Mouse (Mus musculus) heart, embryonic 16.5 days (tissue): ENCODE measurements around the gene Prkcb. TPM values are rescaled to one million over a fixed set of nuclear protein-coding genes. Genes with fewer than 3 reads are reported as not detected.

ENCODE experiments used
- ATAC-seq: fragments of 200-750 bp; cut with Nextera tagmentation; replicated peaks from 2 replicates; pipeline ENCODE4 v1.8.0; 2017; ENCODE audit warnings: moderate number of reproducible peaks; ENCODE audit not compliant: insufficient read depth, low FRiP score; ENCODE audit errors: extremely low read depth
- H3K27ac ChIP-seq: fragments of 300-500 bp; sonication (generic); 2 replicates; pipeline ENCODE4 v1.5.1; 2014; ENCODE audit warnings: mild to moderate bottlenecking, low read length, control low read depth, moderate library complexity
- H3K27me3 ChIP-seq: fragments of 300-500 bp; sonication (generic); 2 replicates; pipeline ENCODE4 v1.6.1; 2014; ENCODE audit warnings: low read length, mixed read lengths; ENCODE audit not compliant: control insufficient read depth, insufficient read depth
- H3K36me3 ChIP-seq: fragments of 300-500 bp; sonication (generic); 2 replicates; pipeline ENCODE4 v1.6.1; 2014; ENCODE audit not compliant: control insufficient read depth, insufficient read depth
- H3K4me1 ChIP-seq: fragments of 300-500 bp; sonication (generic); 2 replicates; pipeline ENCODE4 v1.6.1; 2014; ENCODE audit warnings: low read length, mixed read lengths; ENCODE audit not compliant: control insufficient read depth, insufficient read depth
- H3K4me2 ChIP-seq: fragments of 300-500 bp; sonication (generic); 2 replicates; pipeline ENCODE4 v1.6.1; 2014; ENCODE audit warnings: low read depth, mild to moderate bottlenecking, control low read depth, low read length
- H3K4me3 ChIP-seq: fragments of 300-500 bp; sonication (generic); 2 replicates; pipeline ENCODE4 v1.5.1; 2014; ENCODE audit warnings: mild to moderate bottlenecking, control low read depth, low read length
- H3K9ac ChIP-seq: fragments of 300-500 bp; sonication (generic); 2 replicates; pipeline ENCODE4 v1.6.1; 2014; ENCODE audit warnings: low read length, control low read depth
- H3K9me3 ChIP-seq: fragments of 300-500 bp; sonication (generic); replicated peaks from 2 replicates; pipeline ENCODE4 v1.6.1; 2016; ENCODE audit warnings: low read length; ENCODE audit not compliant: control insufficient read depth
- WGBS: fragments of 180-500 bp; shearing (Covaris S2); extraction: QIAGEN DNeasy Blood & Tissue Kit; methylation state at CpG from one replicate; pipeline ENCODE4 v1.1.7; 2014; 5-methylcytosine and 5-hydroxymethylcytosine counted together
- polyA plus RNA-seq: library from polyadenylated mRNA; unstranded; fragments of >200 nt; fragmentation: Nextera tagmentation; extraction: Ambion mirVana; gene quantifications from 2 replicates; pipeline ENCODE4 v1.2.1, GENCODE M21; 2015

The Prkcb gene
- polyA plus RNA-seq, 1 experiment from 2014 or later: 12.0 TPM

GRCm38 (mm10) chr7:122404571-122405393 is 116.2 kb downstream of the Prkcb start:
- H3K4me2 ChIP-seq: peak overlapping the region; percentile 57
- WGBS: 3% methylated on average over 21 of the region's 21 CpGs
- no peaks in the 10 kb centered on the region for H3K9me3 ChIP-seq
- H3K9ac ChIP-seq: peak overlapping the region; percentile 60
- no peaks in the 10 kb centered on the region for H3K27me3 ChIP-seq
- H3K4me1 ChIP-seq: peaks cover 13% of the 10 kb centered on the region
- H3K36me3 ChIP-seq: no peaks in the 10 kb centered on the region
- ATAC-seq: peak; percentile 79
- H3K4me3 ChIP-seq: peak overlapping the region; percentile 22
- H3K27ac ChIP-seq: peak overlapping the region; percentile 41

- Histone ChIP-seq H3K36me3 (no peaks in the 10 kb centered on the region), H3K9ac (no peak overlapping the region), H3K4me3 (no peak overlapping the region), H3K9me3 (no peaks in the 10 kb centered on the region), H3K4me1 (peaks cover 13% of the 10 kb centered on the region), H3K27ac (no peak overlapping the region), H3K27me3 (no peaks in the 10 kb centered on the region), H3K4me2 (no peak overlapping the region)
- WGBS: 60% methylated on average over 13 of the region's 13 CpGs
- ATAC-seq: no peak
Measured at GRCm38 (mm10) chr7:122406625-122407024, 118.1 kb downstream of the Prkcb start.

DNA sequence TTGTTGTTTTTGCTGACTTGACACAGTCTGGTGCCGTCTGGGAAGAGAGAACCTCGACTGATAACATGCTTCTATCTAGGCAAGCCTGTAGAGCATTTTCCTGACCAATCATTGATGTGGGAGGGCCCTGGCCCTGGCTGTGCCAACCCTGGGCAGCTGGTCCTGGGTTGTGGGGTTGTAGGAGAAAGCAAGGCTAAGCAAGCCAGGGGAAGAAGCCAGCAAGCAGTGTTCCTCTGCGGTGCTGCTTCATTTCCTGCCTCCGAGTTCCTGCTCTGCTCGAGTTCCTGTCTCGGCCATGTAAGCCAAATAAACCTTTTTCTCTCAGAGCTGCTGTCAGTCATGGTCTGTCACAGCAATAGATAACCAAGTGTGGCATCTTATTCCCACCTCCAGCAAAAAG is 121.4 kb downstream of the Prkcb start:
- ATAC-seq: no peak
- H3K27ac ChIP-seq: no peak overlapping the region
- H3K9ac ChIP-seq: no peak overlapping the region
- no peaks in the 10 kb centered on the region for H3K27me3 ChIP-seq
- H3K4me3 ChIP-seq: no peak overlapping the region
- peaks cover 4% of the 10 kb centered on the region for H3K4me1 ChIP-seq
- H3K36me3 ChIP-seq: no peaks in the 10 kb centered on the region
- H3K9me3 ChIP-seq: no peaks in the 10 kb centered on the region
- 52% methylated on average over 6 of the region's 6 CpGs for WGBS
- H3K4me2 ChIP-seq: no peak overlapping the region

GRCm38 (mm10) chr7:122410873-122411272 is 122.3 kb downstream of the Prkcb start:
- Histone ChIP-seq H3K4me1 (no peaks in the 10 kb centered on the region), H3K9me3 (no peaks in the 10 kb centered on the region), H3K27me3 (no peaks in the 10 kb centered on the region), H3K4me3 (no peak overlapping the region), H3K36me3 (no peaks in the 10 kb centered on the region), H3K9ac (no peak overlapping the region), H3K27ac (no peak overlapping the region), H3K4me2 (no peak overlapping the region)
- 82% methylated on average over 3 of the region's 3 CpGs for WGBS
- no peak for ATAC-seq

GRCm38 (mm10) chr7:122413231-122413630 is 124.7 kb downstream of the Prkcb start:
- Histone ChIP-seq H3K9me3 (no peaks in the 10 kb centered on the region), H3K4me3 (no peak overlapping the region), H3K9ac (no peak overlapping the region), H3K4me2 (no peak overlapping the region), H3K4me1 (no peaks in the 10 kb centered on the region), H3K36me3 (no peaks in the 10 kb centered on the region), H3K27me3 (no peaks in the 10 kb centered on the region), H3K27ac (no peak overlapping the region)
- no peak for ATAC-seq
- 78% methylated on average over 6 of the region's 6 CpGs for WGBS

- Histone ChIP-seq H3K36me3 (no peaks in the 10 kb centered on the region), H3K9ac (no peak overlapping the region), H3K4me1 (no peaks in the 10 kb centered on the region), H3K27ac (no peak overlapping the region), H3K9me3 (no peaks in the 10 kb centered on the region), H3K4me3 (no peak overlapping the region), H3K27me3 (no peaks in the 10 kb centered on the region), H3K4me2 (no peak overlapping the region)
- no peak for ATAC-seq
- 82% methylated on average over 10 of the region's 10 CpGs for WGBS
Measured at GRCm38 (mm10) chr7:122414146-122414545, 125.6 kb downstream of the Prkcb start.

DNA sequence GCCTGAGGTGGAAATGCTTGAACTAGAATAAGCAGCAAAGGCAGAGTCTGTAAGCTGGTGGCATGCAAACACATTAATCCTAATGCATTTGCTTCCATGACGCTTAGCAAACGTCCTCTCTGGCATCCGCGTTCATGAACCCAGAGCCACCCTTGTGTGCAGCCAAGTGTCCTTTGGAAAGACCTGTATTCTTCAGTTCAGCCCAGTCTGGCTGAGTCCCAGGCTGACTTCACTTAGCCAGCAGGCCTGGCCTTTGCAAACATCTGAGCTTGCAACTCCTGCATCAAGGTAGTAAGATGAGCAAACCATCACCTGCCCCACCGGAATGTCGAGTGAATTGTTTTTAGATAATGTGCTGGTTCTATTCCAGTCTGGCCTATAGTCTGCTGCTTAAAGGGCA is 126.1 kb downstream of the Prkcb start:
- WGBS: 79% methylated on average over 6 of the region's 6 CpGs
- no peaks in the 10 kb centered on the region for H3K36me3 ChIP-seq
- no peaks in the 10 kb centered on the region for H3K4me1 ChIP-seq
- no peak for ATAC-seq
- no peak overlapping the region for H3K27ac ChIP-seq
- no peak overlapping the region for H3K4me3 ChIP-seq
- no peak overlapping the region for H3K4me2 ChIP-seq
- H3K9me3 ChIP-seq: no peaks in the 10 kb centered on the region
- H3K9ac ChIP-seq: no peak overlapping the region
- no peaks in the 10 kb centered on the region for H3K27me3 ChIP-seq

DNA sequence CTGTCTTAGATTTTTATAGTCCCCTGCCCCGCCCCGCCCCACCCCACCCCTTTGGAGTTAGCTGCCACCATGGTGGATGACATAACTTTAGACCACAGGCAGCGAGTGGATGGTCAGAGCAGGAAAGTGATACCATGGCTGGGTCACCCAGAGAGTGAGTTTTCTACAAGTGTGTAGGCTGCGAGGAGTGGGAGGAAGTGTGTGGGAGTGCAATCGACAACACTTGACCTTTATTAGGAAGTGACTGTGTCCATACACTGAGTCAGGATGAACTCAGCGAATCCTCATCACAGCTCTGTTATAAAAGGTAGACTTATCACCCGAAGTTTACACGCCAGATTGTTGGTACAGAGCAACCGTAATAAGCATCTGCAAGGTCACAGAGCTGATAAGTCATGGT is 126.8 kb downstream of the Prkcb start:
- Histone ChIP-seq H3K36me3 (no peaks in the 10 kb centered on the region), H3K4me1 (no peaks in the 10 kb centered on the region), H3K9me3 (no peaks in the 10 kb centered on the region), H3K9ac (no peak overlapping the region), H3K27ac (no peak overlapping the region), H3K4me2 (no peak overlapping the region), H3K27me3 (no peaks in the 10 kb centered on the region), H3K4me3 (no peak overlapping the region)
- ATAC-seq: no peak
- 77% methylated on average over 9 of the region's 9 CpGs for WGBS

- Histone ChIP-seq H3K4me2 (no peak overlapping the region), H3K4me3 (no peak overlapping the region), H3K9me3 (no peaks in the 10 kb centered on the region), H3K9ac (no peak overlapping the region), H3K27me3 (no peaks in the 10 kb centered on the region), H3K36me3 (no peaks in the 10 kb centered on the region), H3K27ac (no peak overlapping the region), H3K4me1 (no peaks in the 10 kb centered on the region)
- 58% methylated on average over 12 of the region's 12 CpGs for WGBS
- no peak for ATAC-seq
Measured at GRCm38 (mm10) chr7:122415904-122416303, 127.4 kb downstream of the Prkcb start.
